Mouse (Mus musculus): ENCODE results near the gene Npcd.

- TF ChIP-seq TAL1 (conservative IDR thresholded peaks at IDR 0.05; ENCODE audit: low read depth, low read length) (no peak), CTCF (IDR thresholded peaks at IDR 0.05; ENCODE audit: low read depth, low read length) (no peak), GATA1 (IDR thresholded peaks at IDR 0.05; ENCODE audit: borderline replicate concordance, low read length) (no peak), POLR2AphosphoS5 (IDR thresholded peaks at IDR 0.05; ENCODE audit: insufficient replicate concordance, low read depth, low read length) (no peak)
Measured at GRCm38 (mm10) chr15:79744742-79745141, 89.3 kb downstream of the Npcd start.

All from G1E (cell line).